Mouse (Mus musculus): Measurements from ENCODE around the gene Pla2g4c. TPM values are rescaled to one million over a fixed set of nuclear protein-coding genes. Genes with fewer than 3 reads are reported as not detected.

Gene Pla2g4c
- total and polyA plus RNA-seq, 2 experiments from 2014 or later, result 0.12 to 0.15 TPM

DNA sequence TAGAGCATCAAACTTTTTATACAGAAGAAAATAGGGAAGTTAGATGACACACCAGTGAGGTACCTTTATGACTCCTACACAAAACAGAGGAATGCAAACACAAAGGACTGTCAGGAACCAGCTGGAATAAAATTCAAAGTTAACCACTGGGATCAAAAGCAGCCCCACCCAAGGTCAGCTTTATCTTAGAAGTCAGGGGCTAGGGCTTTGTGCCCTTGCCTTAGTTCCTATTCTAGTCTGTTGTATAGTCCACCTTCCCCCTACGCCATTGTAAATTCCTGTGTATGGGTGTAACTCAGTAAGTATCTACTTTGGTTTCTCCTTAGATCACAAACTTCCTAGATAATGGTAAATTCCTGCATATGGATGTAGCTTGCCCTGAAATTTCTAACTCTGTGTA is 26.8 kb upstream of the Pla2g4c start:
- H3K4me2 ChIP-seq (ENCODE audit: low read depth, low read length), result no peak overlapping the region
- H3K4me3 ChIP-seq (ENCODE audit: low read depth, low read length), result no peak overlapping the region
- 74% methylated on average over 1 of the region's 1 CpGs for WGBS
- DNase-seq (ENCODE audit: low spot score) (no peak), ATAC-seq (ENCODE audit: insufficient read depth, low read depth) (no peak)
- no peaks in the 10 kb centered on the region for H3K27me3 ChIP-seq (ENCODE audit: control insufficient read depth, insufficient read depth, low read length)
- no peak overlapping the region for H3K9ac ChIP-seq (replicated peaks; ENCODE audit: low read depth, low read length)
- H3K36me3 ChIP-seq (replicated peaks; ENCODE audit: control insufficient read depth, insufficient read depth, low read length), result peaks cover 82% of the 10 kb centered on the region
- H3K27ac ChIP-seq (ENCODE audit: low read depth), result no peak overlapping the region
- H3K9me3 ChIP-seq (replicated peaks; ENCODE audit: control insufficient read depth, low read length), result no peaks in the 10 kb centered on the region
- no peaks in the 10 kb centered on the region for H3K4me1 ChIP-seq (ENCODE audit: control insufficient read depth, insufficient read depth)
- TF ChIP-seq CTCF (IDR thresholded peaks at IDR 0.05; ENCODE audit: low read depth) (no peak), EP300 (IDR thresholded peaks at IDR 0.05; ENCODE audit: low read depth) (no peak)

- WGBS, result 92% methylated on average over 5 of the region's 5 CpGs
- no peak overlapping the region for H3K4me3 ChIP-seq (ENCODE audit: low read depth, low read length)
- no peaks in the 10 kb centered on the region for H3K4me1 ChIP-seq (ENCODE audit: control insufficient read depth, insufficient read depth)
- H3K27me3 ChIP-seq (ENCODE audit: control insufficient read depth, insufficient read depth, low read length), result no peaks in the 10 kb centered on the region
- TF ChIP-seq CTCF (IDR thresholded peaks at IDR 0.05; ENCODE audit: low read depth), result no peak
- TF ChIP-seq EP300 (IDR thresholded peaks at IDR 0.05; ENCODE audit: low read depth), result no peak
- no peak overlapping the region for H3K4me2 ChIP-seq (ENCODE audit: low read depth, low read length)
- peaks cover 87% of the 10 kb centered on the region for H3K36me3 ChIP-seq (replicated peaks; ENCODE audit: control insufficient read depth, insufficient read depth, low read length)
- no peaks in the 10 kb centered on the region for H3K9me3 ChIP-seq (replicated peaks; ENCODE audit: control insufficient read depth, low read length)
- ATAC-seq (ENCODE audit: insufficient read depth, low read depth) (no peak), DNase-seq (ENCODE audit: low spot score) (no peak)
- H3K27ac ChIP-seq (ENCODE audit: low read depth), result no peak overlapping the region
- no peak overlapping the region for H3K9ac ChIP-seq (replicated peaks; ENCODE audit: low read depth, low read length)
Measured at GRCm38 (mm10) chr7:13298821-13299220, 25.6 kb upstream of the Pla2g4c start.

GRCm38 (mm10) chr7:13301643-13302042 is 22.8 kb upstream of the Pla2g4c start:
- no peak for ATAC-seq (ENCODE audit: insufficient read depth, low read depth)
- H3K4me2 ChIP-seq (ENCODE audit: low read depth, low read length), result no peak overlapping the region
- TF ChIP-seq EP300 (IDR thresholded peaks at IDR 0.05; ENCODE audit: low read depth) (no peak), CTCF (IDR thresholded peaks at IDR 0.05; ENCODE audit: low read depth) (no peak)
- no peak for DNase-seq (ENCODE audit: low spot score)
- no peaks in the 10 kb centered on the region for H3K27me3 ChIP-seq (ENCODE audit: control insufficient read depth, insufficient read depth, low read length)
- H3K4me3 ChIP-seq (ENCODE audit: low read depth, low read length), result no peak overlapping the region
- no peaks in the 10 kb centered on the region for H3K9me3 ChIP-seq (replicated peaks; ENCODE audit: control insufficient read depth, low read length)
- peaks cover 86% of the 10 kb centered on the region for H3K36me3 ChIP-seq (replicated peaks; ENCODE audit: control insufficient read depth, insufficient read depth, low read length)
- no peak overlapping the region for H3K9ac ChIP-seq (replicated peaks; ENCODE audit: low read depth, low read length)
- no peaks in the 10 kb centered on the region for H3K4me1 ChIP-seq (ENCODE audit: control insufficient read depth, insufficient read depth)
- no peak overlapping the region for H3K27ac ChIP-seq (ENCODE audit: low read depth)
- 78% methylated on average over 1 of the region's 1 CpGs for WGBS

GRCm38 (mm10) chr7:13302780-13303179 is 21.7 kb upstream of the Pla2g4c start:
- 72% methylated on average over 2 of the region's 2 CpGs for WGBS
- DNase-seq (ENCODE audit: low spot score) (no peak), ATAC-seq (ENCODE audit: insufficient read depth, low read depth) (no peak)
- Histone ChIP-seq H3K4me2 (ENCODE audit: low read depth, low read length) (no peak overlapping the region), H3K4me3 (ENCODE audit: low read depth, low read length) (no peak overlapping the region), H3K4me1 (ENCODE audit: control insufficient read depth, insufficient read depth) (no peaks in the 10 kb centered on the region), H3K9me3 (replicated peaks; ENCODE audit: control insufficient read depth, low read length) (no peaks in the 10 kb centered on the region), H3K36me3 (replicated peaks; ENCODE audit: control insufficient read depth, insufficient read depth, low read length) (peaks cover 89% of the 10 kb centered on the region), H3K27ac (ENCODE audit: low read depth) (no peak overlapping the region), H3K9ac (replicated peaks; ENCODE audit: low read depth, low read length) (no peak overlapping the region), H3K27me3 (ENCODE audit: control insufficient read depth, insufficient read depth, low read length) (no peaks in the 10 kb centered on the region)
- no peak for TF ChIP-seq EP300 (IDR thresholded peaks at IDR 0.05; ENCODE audit: low read depth)
- TF ChIP-seq CTCF (IDR thresholded peaks at IDR 0.05; ENCODE audit: low read depth), result no peak

DNA sequence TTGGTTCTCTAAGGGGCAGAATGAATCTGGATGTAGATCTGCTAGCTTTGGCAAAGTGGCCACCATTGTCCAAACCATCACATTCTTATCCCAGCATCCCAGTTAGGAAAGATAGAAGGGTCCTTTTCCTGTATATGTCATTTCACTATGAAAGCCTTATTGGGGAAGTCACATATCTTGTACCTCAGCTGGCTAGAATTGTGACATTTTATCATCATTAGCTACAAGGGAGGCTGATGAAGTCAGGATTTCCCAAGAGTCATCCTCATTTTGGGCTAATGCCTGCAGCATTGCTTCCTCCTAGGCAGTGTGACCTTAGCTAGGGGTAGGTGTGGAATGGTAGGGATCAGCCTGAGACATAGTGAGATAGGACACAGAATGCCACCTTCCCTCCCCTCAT is 21.1 kb upstream of the Pla2g4c start:
- no peak for TF ChIP-seq EP300 (IDR thresholded peaks at IDR 0.05; ENCODE audit: low read depth)
- no peak for TF ChIP-seq CTCF (IDR thresholded peaks at IDR 0.05; ENCODE audit: low read depth)
- no peak for DNase-seq (ENCODE audit: low spot score)
- H3K27me3 ChIP-seq (ENCODE audit: control insufficient read depth, insufficient read depth, low read length), result no peaks in the 10 kb centered on the region
- no peak overlapping the region for H3K4me3 ChIP-seq (ENCODE audit: low read depth, low read length)
- H3K9me3 ChIP-seq (replicated peaks; ENCODE audit: control insufficient read depth, low read length), result no peaks in the 10 kb centered on the region
- no peak overlapping the region for H3K9ac ChIP-seq (replicated peaks; ENCODE audit: low read depth, low read length)
- H3K4me1 ChIP-seq (ENCODE audit: control insufficient read depth, insufficient read depth), result no peaks in the 10 kb centered on the region
- no peak overlapping the region for H3K27ac ChIP-seq (ENCODE audit: low read depth)
- H3K36me3 ChIP-seq (replicated peaks; ENCODE audit: control insufficient read depth, insufficient read depth, low read length), result peaks cover 91% of the 10 kb centered on the region
- no peak overlapping the region for H3K4me2 ChIP-seq (ENCODE audit: low read depth, low read length)
- ATAC-seq (ENCODE audit: insufficient read depth, low read depth), result no peak

DNA sequence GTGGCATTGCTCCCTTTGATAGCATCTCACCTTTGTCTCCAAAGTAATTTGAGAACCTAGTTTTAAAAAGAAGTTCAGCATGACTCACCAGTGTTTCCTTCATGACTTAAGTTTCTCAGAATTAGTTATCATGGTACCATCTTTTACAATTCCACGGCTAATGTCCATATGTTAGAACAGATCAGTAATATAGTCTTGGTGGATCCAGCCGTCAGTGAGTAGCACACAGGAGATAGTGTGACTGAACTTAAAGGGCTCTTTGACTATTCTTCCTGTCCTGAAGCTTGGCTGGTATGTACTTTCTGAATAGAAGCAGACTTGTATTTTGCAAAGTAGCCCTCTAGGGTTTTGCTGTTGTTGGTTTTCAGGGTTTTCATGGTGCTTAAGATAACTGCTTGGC is 15.0 kb upstream of the Pla2g4c start:
- WGBS, result 88% methylated on average over 2 of the region's 2 CpGs
- Histone ChIP-seq H3K27me3 (ENCODE audit: control insufficient read depth, insufficient read depth, low read length) (no peaks in the 10 kb centered on the region), H3K27ac (ENCODE audit: low read depth) (no peak overlapping the region), H3K9ac (replicated peaks; ENCODE audit: low read depth, low read length) (no peak overlapping the region), H3K4me1 (ENCODE audit: control insufficient read depth, insufficient read depth) (peaks cover 4% of the 10 kb centered on the region; the same call in 1 of the 2 replicates), H3K4me3 (ENCODE audit: low read depth, low read length) (no peak overlapping the region), H3K4me2 (ENCODE audit: low read depth, low read length) (no peak overlapping the region), H3K36me3 (replicated peaks; ENCODE audit: control insufficient read depth, insufficient read depth, low read length) (peaks cover 63% of the 10 kb centered on the region), H3K9me3 (replicated peaks; ENCODE audit: control insufficient read depth, low read length) (no peaks in the 10 kb centered on the region)
- TF ChIP-seq EP300 (IDR thresholded peaks at IDR 0.05; ENCODE audit: low read depth), result no peak
- no peak for TF ChIP-seq CTCF (IDR thresholded peaks at IDR 0.05; ENCODE audit: low read depth)
- DNase-seq (ENCODE audit: low spot score), result no peak
- no peak for ATAC-seq (ENCODE audit: insufficient read depth, low read depth)

Measured in heart, postnatal 0 days (tissue).